Comparison of ENCODE assay signal across 8 mouse cellular contexts in genomic region chr10:4612313-4613036, GRCm38 (mm10). TPM values are rescaled to one million over a fixed set of nuclear protein-coding genes. Genes with fewer than 3 reads are reported as not detected.
DNase-seq lines count a peak whose midpoint lies in the region; ATAC-seq and TF ChIP-seq lines count a peak whose summit lies in the region.

No protein-coding gene starts in this region.

- DNase-seq in kidney, adult 18-20 months, result peak; percentile 38
- no peak for DNase-seq in kidney, adult 8-10 months
- peak; percentile 30 for DNase-seq in MN1 (ENCODE audit: low spot score)
- DNase-seq in lung, postnatal 36 days, result peak; percentile 24
- DNase-seq in cerebellum, postnatal 14 days, result no peak
- no peak for DNase-seq in forebrain, postnatal 0 days
- no peak for DNase-seq in embryo, embryonic 10.5 days (ENCODE audit: low spot score)

- TF ChIP-seq CTCF in forebrain, postnatal 0 days (IDR thresholded peaks at IDR 0.05; ENCODE audit: low read depth), result no peak

- H3K27me3 ChIP-seq in heart, embryonic 16.5 days (ENCODE audit: control insufficient read depth, insufficient read depth, low read length), result no peaks in the 10 kb centered on the region
- no peaks in the 10 kb centered on the region for H3K27me3 ChIP-seq in forebrain, postnatal 0 days (ENCODE audit: insufficient read depth, low read length)

- no peaks in the 10 kb centered on the region for H3K36me3 ChIP-seq in heart, embryonic 16.5 days (ENCODE audit: control insufficient read depth, insufficient read depth)
- no peaks in the 10 kb centered on the region for H3K36me3 ChIP-seq in forebrain, postnatal 0 days (ENCODE audit: insufficient read depth)

- ATAC-seq in heart, embryonic 16.5 days (replicated peaks; ENCODE audit: extremely low read depth, insufficient read depth, low FRiP score), result no peak; the same call in 1 of the 2 replicates
- ATAC-seq in forebrain, postnatal 0 days, result no peak

- peak overlapping the region; percentile 41 for H3K4me3 ChIP-seq in heart, embryonic 16.5 days (ENCODE audit: low read length)
- H3K4me3 ChIP-seq in forebrain, postnatal 0 days (ENCODE audit: low read depth, low read length), result no peak overlapping the region

- H3K27ac ChIP-seq in heart, embryonic 16.5 days (ENCODE audit: low read length), result no peak overlapping the region
- no peak overlapping the region for H3K27ac ChIP-seq in forebrain, postnatal 0 days (ENCODE audit: low read depth, low read length)

- no peaks in the 10 kb centered on the region for H3K9me3 ChIP-seq in heart, embryonic 16.5 days (replicated peaks; ENCODE audit: control insufficient read depth, low read length)
- no peaks in the 10 kb centered on the region for H3K9me3 ChIP-seq in forebrain, postnatal 0 days (ENCODE audit: low read length)

- no peak overlapping the region for H3K9ac ChIP-seq in heart, embryonic 16.5 days (ENCODE audit: low read length)
- H3K9ac ChIP-seq in forebrain, postnatal 0 days, result no peak overlapping the region

- peak overlapping the region; percentile 62 for H3K4me2 ChIP-seq in heart, embryonic 16.5 days (ENCODE audit: low read depth, low read length)
- H3K4me2 ChIP-seq in forebrain, postnatal 0 days (ENCODE audit: low read depth), result no peak overlapping the region

- WGBS in heart, embryonic 16.5 days, result 50% methylated on average over 22 of the region's 22 CpGs
- WGBS in forebrain, postnatal 0 days, result 78% methylated on average over 22 of the region's 22 CpGs

- H3K4me1 ChIP-seq in heart, embryonic 16.5 days (ENCODE audit: control insufficient read depth, insufficient read depth, low read length), result no peaks in the 10 kb centered on the region
- H3K4me1 ChIP-seq in forebrain, postnatal 0 days (ENCODE audit: insufficient read depth), result no peaks in the 10 kb centered on the region

RNA-seq across cellular contexts. Expression of gene Esr1, which starts 1.1 kb away (rescaled TPM):
- polyA plus RNA-seq in heart, embryonic 16.5 days (2015; fragmentation: Nextera tagmentation; extraction: Ambion mirVana), result 0.29 and 0.39 TPM in 2 replicates
- 1.3 and 1.8 TPM in 2 replicates for total RNA-seq in forebrain, postnatal 0 days (2014; rRNA removed)
- 0.84 and 1.2 TPM in 2 replicates for polyA plus RNA-seq in forebrain, postnatal 0 days (2015; fragmentation: Nextera tagmentation; extraction: Ambion mirVana)

Comparison
In these comparisons a context has a peak if more than half of its experiments do, and no peak if none do; other contexts are left out.
1. DNase-seq: peak in kidney, adult 18-20 months (single experiment), MN1 (single experiment) and lung, postnatal 36 days (single experiment); none in kidney, adult 8-10 months (0 of 2), cerebellum, postnatal 14 days (0 of 2), forebrain, postnatal 0 days (single experiment) and embryo, embryonic 10.5 days (single experiment).